32 mouse cellular contexts compared by ENCODE assay signal in genomic region chr11:11182705-11183104, GRCm38 (mm10).
"Had no signal": no experiment of that assay in that cellular context is flagged by ENCODE, and none has a peak within 500 bp of the region (broad histone marks: within the 10 kb centered on the region; RNA-seq: fewer than 3 reads in every experiment).

No protein-coding gene starts in this region.

- H3K9me3 ChIP-seq: heart, embryonic 10.5 days; heart, embryonic 12.5 days; heart, embryonic 13.5 days; heart, embryonic 15.5 days; hindbrain, embryonic 10.5 days; hindbrain, embryonic 12.5 days; hindbrain, embryonic 13.5 days; hindbrain, embryonic 15.5 days; intestine, embryonic 15.5 days had no signal

- H3K27ac ChIP-seq: heart, adult 2 months; heart, embryonic 10.5 days; heart, embryonic 13.5 days; heart, embryonic 15.5 days; hindbrain, embryonic 10.5 days; hindbrain, embryonic 12.5 days; hindbrain, embryonic 13.5 days; hindbrain, embryonic 14.5 days; hindbrain, embryonic 15.5 days; hindbrain, postnatal 0 days; intestine, embryonic 15.5 days; layer of hippocampus, adult 2 months; left cerebral cortex, adult 2 months had no signal

- H3K4me1 ChIP-seq: heart, embryonic 10.5 days; heart, embryonic 12.5 days; heart, embryonic 13.5 days; heart, embryonic 15.5 days; hindbrain, embryonic 10.5 days; hindbrain, embryonic 12.5 days; hindbrain, embryonic 13.5 days; hindbrain, embryonic 15.5 days; intestine, embryonic 15.5 days had no signal

- ATAC-seq: hindbrain, embryonic 16.5 days; hindbrain, postnatal 0 days; inflammation-experienced regulatory T-cells, adult 6 months; intestine, embryonic 15.5 days; intestine, embryonic 16.5 days; intestine, postnatal 0 days had no signal

- H3K9ac ChIP-seq: heart, embryonic 12.5 days; heart, embryonic 13.5 days; heart, embryonic 15.5 days; hindbrain, embryonic 12.5 days; hindbrain, embryonic 13.5 days; hindbrain, embryonic 14.5 days; hindbrain, embryonic 15.5 days; intestine, embryonic 15.5 days had no signal

- H3K4me3 ChIP-seq: heart, adult 2 months; heart, embryonic 10.5 days; heart, embryonic 12.5 days; heart, embryonic 13.5 days; heart, embryonic 15.5 days; hindbrain, embryonic 10.5 days; hindbrain, embryonic 12.5 days; hindbrain, embryonic 13.5 days; hindbrain, embryonic 15.5 days; intestine, embryonic 15.5 days; layer of hippocampus, adult 2 months; left cerebral cortex, adult 2 months had no signal

- H3K36me3 ChIP-seq: heart, embryonic 10.5 days; heart, embryonic 12.5 days; heart, embryonic 13.5 days; heart, embryonic 15.5 days; hindbrain, embryonic 10.5 days; hindbrain, embryonic 12.5 days; hindbrain, embryonic 13.5 days; hindbrain, embryonic 15.5 days; intestine, embryonic 15.5 days had no signal

- H3K4me2 ChIP-seq: heart, embryonic 11.5 days; heart, embryonic 12.5 days; heart, embryonic 13.5 days; heart, embryonic 15.5 days; hindbrain, embryonic 12.5 days; hindbrain, embryonic 13.5 days; hindbrain, embryonic 14.5 days; hindbrain, embryonic 15.5 days; intestine, embryonic 15.5 days had no signal

- H3K27me3 ChIP-seq: heart, embryonic 12.5 days; heart, embryonic 13.5 days; heart, embryonic 15.5 days; hindbrain, embryonic 12.5 days; hindbrain, embryonic 13.5 days; hindbrain, embryonic 15.5 days; intestine, embryonic 15.5 days had no signal

- DNase-seq: heart, adult 2 months; heart, postnatal 10 days; heart, postnatal 14 days; heart, postnatal 36 days; heart, postnatal 4 days; kidney, adult 11 months; kidney, adult 18-20 months; kidney, adult 9 months; kidney, postnatal 10 days; kidney, postnatal 14 days; kidney, postnatal 25 days; kidney, postnatal 4 days; layer of hippocampus, adult 9-11 months; layer of hippocampus, postnatal 36 days had no signal
